Mouse (Mus musculus) ES-Bruce4 (cell line): ENCODE measurements around the gene Prpf8.

Experiments used
- CTCF ChIP-seq: IDR thresholded peaks from one replicate; pipeline ENCODE4 v1.8.1; 2011; ENCODE audit warnings: low read depth, low read length
- EP300 ChIP-seq: IDR thresholded peaks from 2 replicates; pipeline ENCODE4 v1.6.1; 2011; ENCODE audit warnings: low read depth, low read length; ENCODE audit not compliant: insufficient read depth
- POLR2A ChIP-seq: IDR thresholded peaks from one replicate; pipeline ENCODE4 v1.8.1; 2011; ENCODE audit warnings: low read length; ENCODE audit not compliant: insufficient read depth

GRCm38 (mm10) chr11:75459141-75459711 lies 27.4 kb upstream of the Prpf8 start:
- no peak for TF ChIP-seq CTCF
- TF ChIP-seq POLR2A = no peak
- no peak for TF ChIP-seq EP300
